Mouse (Mus musculus) layer of hippocampus, adult 2 months (tissue): Measurements from ENCODE around the gene Prss34. TPM values are rescaled to one million over a fixed set of nuclear protein-coding genes. Genes with fewer than 3 reads are reported as not detected.

Experiments used
- DNase-seq, 2 experiments: peaks; one replicate each; pipeline ENCODE4 v3.0.0; 2022; ENCODE audit warnings: low spot score in 2 of 2
- H3K27ac ChIP-seq: fragments of 200-600 bp; 2 replicates; pipeline ENCODE4 v1.8.1; 2022
- H3K4me3 ChIP-seq: fragments of 200-600 bp; 2 replicates; pipeline ENCODE4 v1.8.1; 2022; ENCODE audit warnings: mild to moderate bottlenecking
- CTCF ChIP-seq: fragments of 200-600 bp; conservative IDR thresholded peaks from 2 replicates; pipeline ENCODE4 v1.8.1; 2022; ENCODE audit warnings: antibody characterized with exemption, mild to moderate bottlenecking, moderate library complexity
- total RNA-seq, 2 experiments: library from RNA; stranded (reverse); gene quantifications; 2 replicates each; pipeline ENCODE4 v1.2.3; 2021

Prss34 gene
- total RNA-seq, 2 experiments from 2014 or later = not detected

DNA sequence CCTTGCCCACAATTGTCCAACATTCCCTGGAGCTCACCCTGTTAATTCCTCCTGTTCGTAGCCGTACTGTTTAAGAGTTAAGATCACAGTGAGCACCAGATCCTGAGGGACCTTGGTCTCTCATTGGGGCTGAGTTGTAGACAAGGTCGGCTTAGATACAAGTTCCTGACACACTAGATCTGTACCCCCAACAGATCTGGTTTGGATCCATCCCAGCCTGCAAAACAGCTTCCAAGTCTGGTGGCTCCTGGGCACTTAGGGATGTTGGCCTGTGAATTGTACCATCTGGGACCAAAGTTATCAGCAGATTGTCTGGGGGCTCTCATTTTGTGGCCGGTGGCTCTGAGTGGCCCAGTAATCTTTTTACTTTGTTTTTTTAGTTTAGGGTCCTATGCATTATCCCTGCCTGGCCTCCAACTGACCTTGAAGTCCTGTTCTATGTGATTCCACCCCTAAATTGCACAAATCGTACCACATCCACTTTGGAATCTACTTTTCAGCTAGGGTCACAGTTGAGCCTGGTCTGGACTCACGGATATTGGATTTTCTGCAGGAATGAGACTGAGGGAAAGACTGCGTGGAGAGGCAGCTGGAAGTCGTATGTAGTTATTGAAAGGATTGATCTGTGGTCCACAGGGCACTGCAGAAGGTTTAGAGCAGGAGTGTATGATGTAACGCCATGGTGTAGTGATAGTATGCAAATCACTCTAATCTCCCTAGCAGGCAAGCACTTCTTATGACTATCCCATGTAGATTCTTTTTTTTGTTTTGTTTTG, 23.4 kb upstream of the Prss34 start, which contains the start of gene Ube2i:
Gene Ube2i, minus strand, starts transcription at position 52 of the 776 bp plus-strand sequence.
- DNase-seq = no peak
- TF ChIP-seq CTCF = no peak
- peak within 1 kb of the TSS; percentile 100 for H3K27ac ChIP-seq
- peak within 1 kb of the TSS; percentile 97 for H3K4me3 ChIP-seq

GRCm38 (mm10) chr17:25275833-25276232, 22.4 kb upstream of the Prss34 start:
- no peak for TF ChIP-seq CTCF

GRCm38 (mm10) chr17:25282133-25282532, 16.1 kb upstream of the Prss34 start:
- no peak overlapping the region for H3K4me3 ChIP-seq
- H3K27ac ChIP-seq = no peak overlapping the region
- no peak for TF ChIP-seq CTCF
- no peak for DNase-seq

More at GRCm38 (mm10) chr17:25275833-25276232, 22.4 kb upstream of the Prss34 start:
- DNase-seq = no peak
- no peak overlapping the region for H3K4me3 ChIP-seq
- H3K27ac ChIP-seq = no peak overlapping the region

DNA sequence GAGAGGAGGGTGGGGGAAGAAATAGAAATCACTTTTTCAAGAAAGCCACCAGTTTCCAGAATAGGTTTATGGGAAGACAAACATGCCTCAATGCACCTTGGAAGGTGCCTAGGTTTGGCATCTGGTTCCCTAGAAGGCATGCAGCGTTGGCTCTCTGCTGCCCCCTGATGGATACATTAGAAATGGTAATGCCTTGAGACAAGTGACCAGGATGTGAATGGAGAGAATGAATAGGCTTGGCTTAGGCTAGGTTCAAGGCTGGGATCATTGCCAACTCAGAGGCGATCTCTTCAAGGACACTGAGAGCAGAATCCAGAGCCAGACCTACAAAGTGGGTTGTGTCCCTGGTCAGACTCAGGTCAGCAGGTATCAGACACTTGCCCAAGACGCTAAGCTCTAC, 13.2 kb upstream of the Prss34 start:
- no peak overlapping the region for H3K27ac ChIP-seq
- H3K4me3 ChIP-seq = no peak overlapping the region
- TF ChIP-seq CTCF = peak; percentile 95
- peak; percentile 54 to 73 for DNase-seq

GRCm38 (mm10) chr17:25288842-25289241, 9.4 kb upstream of the Prss34 start:
- Histone ChIP-seq H3K4me3 (no peak overlapping the region), H3K27ac (no peak overlapping the region)
- DNase-seq = peak in 1 of 2 experiments; percentile 46
- peak; percentile 84 for TF ChIP-seq CTCF

DNA sequence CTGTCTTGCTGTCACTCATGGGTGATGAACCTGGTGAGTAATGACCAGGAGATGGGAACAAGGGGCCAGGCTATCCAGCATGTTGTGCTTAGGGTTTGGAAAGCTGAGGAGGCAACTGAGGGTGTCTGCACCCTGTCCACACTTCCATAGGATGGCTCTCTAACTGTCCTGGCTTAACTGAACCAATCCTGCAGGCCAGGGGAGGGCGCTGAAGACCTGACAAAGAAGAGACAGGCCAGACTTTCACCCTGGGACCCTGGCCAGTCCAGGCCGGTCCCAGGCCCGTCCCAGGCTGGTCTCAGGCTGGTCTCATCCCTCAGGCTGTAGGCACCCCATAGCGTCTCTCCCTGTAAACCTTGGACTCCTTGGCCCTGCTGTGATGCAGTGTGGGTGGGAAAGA, 7.8 kb upstream of the Prss34 start:
- Histone ChIP-seq H3K27ac (no peak overlapping the region), H3K4me3 (no peak overlapping the region)
- no peak for DNase-seq
- peak; percentile 35; the same call in 1 of the 2 replicates for TF ChIP-seq CTCF

- DNase-seq = no peak
- H3K27ac ChIP-seq = no peak overlapping the region
- no peak overlapping the region for H3K4me3 ChIP-seq
- TF ChIP-seq CTCF = no peak
Measured at GRCm38 (mm10) chr17:25293495-25293894, 4.7 kb upstream of the Prss34 start.

GRCm38 (mm10) chr17:25294111-25294510, 4.1 kb upstream of the Prss34 start:
- TF ChIP-seq CTCF = no peak

DNA sequence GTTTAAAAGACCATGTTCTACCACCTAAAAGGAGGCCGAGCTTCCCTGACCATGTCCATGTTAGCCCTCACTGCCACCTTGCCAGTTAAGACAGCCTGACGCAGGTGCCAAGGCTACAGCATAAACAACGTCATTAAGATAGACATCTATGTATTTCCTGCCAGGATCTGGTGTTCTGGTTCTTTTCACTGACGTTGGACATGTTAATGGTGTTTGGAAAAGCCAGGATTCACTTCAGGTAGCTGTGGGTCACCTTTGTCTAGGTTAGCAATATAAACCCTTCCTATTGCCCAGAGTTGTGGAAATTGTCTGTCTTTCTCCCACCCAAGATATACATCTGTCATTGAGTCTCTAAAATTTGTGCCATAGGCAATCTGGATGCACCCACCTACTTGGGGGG, 10.2 kb downstream of the Prss34 start, which contains the start of gene Prss28:
Gene Prss28, plus strand, starts transcription at position 301 of the 400 bp plus-strand sequence.
- no peak within 1 kb of the TSS for H3K27ac ChIP-seq
- H3K4me3 ChIP-seq = no peak within 1 kb of the TSS
- no peak for TF ChIP-seq CTCF
- DNase-seq = no peak

More at GRCm38 (mm10) chr17:25294111-25294510, 4.1 kb upstream of the Prss34 start:
- no peak for DNase-seq
- Histone ChIP-seq H3K27ac (no peak overlapping the region), H3K4me3 (no peak overlapping the region)

- TF ChIP-seq CTCF = no peak
- DNase-seq = no peak
- no peak within 1 kb of the TSS for H3K4me3 ChIP-seq
- H3K27ac ChIP-seq = no peak within 1 kb of the TSS
Measured at GRCm38 (mm10) chr17:25318354-25318753, 20.2 kb downstream of the Prss34 start, which contains the start of gene Prss29. TSS of gene Prss29 (plus strand) at chr17:25318654.

GRCm38 (mm10) chr17:25320819-25321218, 22.6 kb downstream of the Prss34 start:
- H3K4me3 ChIP-seq = no peak overlapping the region
- no peak for TF ChIP-seq CTCF
- no peak for DNase-seq
- no peak overlapping the region for H3K27ac ChIP-seq

- H3K4me3 ChIP-seq = no peak overlapping the region
- TF ChIP-seq CTCF = no peak
- no peak for DNase-seq
- H3K27ac ChIP-seq = no peak overlapping the region
Measured at GRCm38 (mm10) chr17:25322930-25323329, 24.7 kb downstream of the Prss34 start.

GRCm38 (mm10) chr17:25332321-25332720, 34.1 kb downstream of the Prss34 start:
- no peak for DNase-seq
- no peak for TF ChIP-seq CTCF
- H3K4me3 ChIP-seq = no peak overlapping the region
- H3K27ac ChIP-seq = no peak overlapping the region

- peak; percentile 94 for TF ChIP-seq CTCF
- peak; percentile 49 to 68 for DNase-seq
- no peak overlapping the region for H3K4me3 ChIP-seq
- H3K27ac ChIP-seq = no peak overlapping the region
Measured at GRCm38 (mm10) chr17:25333943-25334342, 35.7 kb downstream of the Prss34 start.
